Mouse (Mus musculus): Measurements from ENCODE around the gene Olfr285.

Gene Olfr285

GRCm38 (mm10) chr15:98317177-98317724 lies at the start of gene Olfr285:
Olfr285 (minus strand) TSS chr15:98317353.
- DNase-seq: no peak

GRCm38 (mm10) chr15:98340887-98341286 lies 23.7 kb upstream of the Olfr285 start, which contains the start of gene Olfr284:
Olfr284 (minus strand) TSS chr15:98340987.
- DNase-seq: no peak

- DNase-seq: no peak
These were observed 1.4 kb downstream of the Olfr285 start for GRCm38 (mm10) chr15:98315703-98316102.

- peak; percentile 93 for DNase-seq
These were observed 21.3 kb downstream of the Olfr285 start, which contains the start of gene Zfp641 for GRCm38 (mm10) chr15:98295628-98296551. Zfp641 (minus strand) TSS chr15:98296161.

- DNase-seq: no peak
These were observed 23.5 kb downstream of the Olfr285 start for GRCm38 (mm10) chr15:98293651-98294050.

- no peak for DNase-seq
These were observed 28.6 kb downstream of the Olfr285 start for GRCm38 (mm10) chr15:98288566-98288965.

- no peak for DNase-seq
These were observed 30.7 kb downstream of the Olfr285 start for GRCm38 (mm10) chr15:98286418-98286817.

Data from heart, adult 11 months (tissue).